Mouse (Mus musculus): ENCODE data around the gene Fgf4.

The Fgf4 gene

DNA sequence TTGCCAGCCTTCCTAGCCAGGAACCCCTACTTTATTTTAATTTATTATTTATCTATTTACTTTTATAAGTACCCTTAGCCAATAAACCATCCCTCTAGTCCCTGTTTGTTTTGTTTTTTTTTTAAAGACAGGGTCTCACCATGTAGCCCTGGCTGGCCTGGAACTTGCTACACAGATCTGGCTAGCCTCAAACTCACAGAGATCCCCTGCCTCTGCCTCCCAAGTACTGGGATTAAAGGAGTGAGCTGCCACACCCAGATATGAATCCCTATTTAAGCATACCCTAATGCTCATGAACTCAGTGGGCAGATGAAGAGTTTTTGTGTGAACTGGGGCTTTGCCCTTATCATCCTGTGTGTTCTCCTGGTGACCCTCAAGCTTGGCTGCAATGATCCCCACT is at the start of gene Fgf4:
TSS of gene Fgf4 (plus strand) at position 301 of the 400 bp plus-strand sequence.
- no peak for DNase-seq (ENCODE audit: low spot score in 2 of 2)

DNA sequence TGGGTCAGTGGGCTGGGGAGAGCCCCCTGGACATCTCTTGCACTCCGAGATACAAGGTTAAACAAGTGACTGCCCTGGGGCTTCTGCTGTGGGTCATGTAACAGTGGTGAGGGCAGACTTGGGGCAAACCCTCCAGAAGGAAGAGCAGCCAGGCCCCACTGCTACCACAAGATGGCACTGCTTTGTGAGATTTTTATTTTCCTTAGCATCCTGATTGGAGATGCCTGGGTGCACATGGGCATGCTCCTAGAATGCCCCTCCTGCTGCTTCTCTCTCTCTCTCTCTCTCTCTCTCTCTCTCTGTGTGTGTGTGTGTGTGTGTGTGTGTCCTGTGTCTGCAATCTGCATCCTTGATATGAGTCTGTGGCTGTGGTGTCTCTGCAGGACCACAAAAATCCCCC is 48.7 kb upstream of the Fgf4 start:
- no peak for DNase-seq (ENCODE audit: low spot score in 2 of 2)

DNA sequence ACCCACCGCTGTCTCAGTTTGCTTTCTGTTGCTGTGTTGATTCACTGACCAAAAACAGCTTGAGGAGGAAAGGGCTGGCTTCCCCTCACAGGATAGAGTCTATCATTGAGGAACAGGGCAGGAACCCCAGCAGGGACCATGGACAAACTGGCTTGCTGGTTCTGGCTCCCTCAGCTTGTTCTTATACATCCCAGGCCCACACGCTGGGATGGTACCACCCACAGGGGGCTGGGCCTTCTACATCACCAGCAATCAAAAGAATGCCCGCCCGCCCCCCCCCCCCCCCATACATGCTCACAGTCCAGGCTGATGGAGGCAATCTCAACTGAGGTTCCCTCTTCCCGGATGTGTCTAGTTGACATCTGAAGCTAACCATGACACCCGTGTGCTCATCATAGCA is 40.1 kb upstream of the Fgf4 start:
- no peak for DNase-seq (ENCODE audit: low spot score in 2 of 2)

DNA sequence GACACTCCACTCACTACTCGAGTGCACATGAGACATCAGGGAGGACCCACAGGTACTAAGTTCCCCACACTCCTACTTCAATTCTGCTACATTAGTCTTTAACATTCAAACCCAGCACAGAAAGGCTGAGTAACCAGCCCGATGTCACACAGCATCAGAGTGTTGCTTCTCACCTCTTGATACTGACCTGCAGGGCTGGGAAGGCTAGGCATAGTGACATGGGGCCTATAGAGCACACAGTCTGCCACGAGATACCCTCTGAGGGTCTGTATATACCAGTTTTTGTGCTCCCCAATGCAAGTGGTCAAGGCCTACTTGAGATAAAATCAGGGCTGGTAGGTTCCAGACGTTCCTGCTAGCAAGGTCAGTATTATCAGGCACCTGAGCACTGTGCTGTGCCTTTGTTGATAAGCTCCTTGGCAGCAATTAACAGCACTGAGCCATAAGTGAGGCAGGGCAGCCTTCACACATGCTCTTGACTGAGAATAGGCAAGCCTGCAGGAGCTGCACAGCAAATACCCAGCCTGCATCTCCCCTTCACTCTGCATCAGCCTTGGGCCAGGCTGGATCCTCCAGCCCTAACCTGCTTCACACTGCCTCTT is 39.1 kb upstream of the Fgf4 start:
- DNase-seq (ENCODE audit: low spot score in 2 of 2) = no peak

DNA sequence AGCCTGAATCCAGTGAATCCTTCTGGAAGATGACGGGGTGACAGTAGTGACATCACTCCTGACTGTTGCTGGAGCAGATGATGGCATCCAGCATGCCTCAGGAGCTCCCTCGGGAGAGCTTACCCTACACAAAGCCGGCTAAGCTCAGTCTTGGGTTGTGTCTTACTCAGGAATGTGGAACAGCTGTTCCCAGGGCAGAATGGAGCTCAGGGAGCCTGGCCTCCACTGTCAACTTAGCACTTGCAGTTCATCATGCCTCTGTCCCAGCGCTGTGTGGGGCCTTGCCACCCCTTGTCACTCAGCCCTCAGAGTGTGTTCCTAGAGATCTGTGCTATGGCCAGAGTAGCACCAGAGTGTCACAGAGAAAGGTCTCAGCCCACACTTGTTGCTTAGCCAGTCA is 35.6 kb upstream of the Fgf4 start:
- DNase-seq (ENCODE audit: low spot score in 2 of 2) = no peak

DNA sequence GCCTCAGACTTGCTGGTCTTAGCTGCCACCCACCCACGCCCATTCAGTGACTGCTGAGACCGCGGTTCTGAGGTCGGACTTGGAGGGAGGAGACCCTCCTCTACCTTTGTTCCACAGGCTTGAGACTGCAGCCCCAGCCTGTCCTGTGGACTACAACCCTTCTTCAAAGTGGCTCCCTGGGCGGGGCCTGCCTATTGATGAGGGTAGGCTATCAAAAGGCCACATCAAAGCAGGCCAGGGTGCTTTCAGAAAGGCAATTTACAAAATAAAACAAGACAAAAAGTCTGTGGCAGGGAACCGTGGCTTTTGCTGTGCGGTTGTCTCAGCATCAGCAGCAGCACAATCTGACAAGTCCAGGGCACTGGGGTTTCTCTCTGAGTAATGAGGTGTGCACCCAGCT is 25.3 kb upstream of the Fgf4 start:
- DNase-seq (ENCODE audit: low spot score in 2 of 2) = no peak

DNA sequence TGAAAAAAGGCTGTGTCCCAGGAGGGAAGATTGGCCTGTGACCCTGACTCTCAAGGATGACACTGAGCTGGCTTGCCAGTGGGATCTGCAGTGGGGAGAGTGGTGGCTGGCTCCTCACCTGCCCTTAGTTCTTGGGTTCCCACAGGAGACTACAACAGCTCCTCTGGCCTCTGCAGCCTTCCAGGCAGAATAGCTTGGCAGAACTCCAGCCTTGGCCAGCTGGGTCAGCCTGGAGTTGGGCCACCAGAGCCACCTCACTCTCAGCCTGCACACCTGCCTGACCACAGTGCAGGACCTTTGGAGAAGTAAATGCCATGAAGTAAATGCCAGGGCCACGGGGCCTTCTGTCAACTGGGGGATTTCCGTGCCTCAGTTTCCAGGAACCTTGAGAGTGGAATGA is 23.2 kb upstream of the Fgf4 start:
- no peak for DNase-seq (ENCODE audit: low spot score in 2 of 2)

DNA sequence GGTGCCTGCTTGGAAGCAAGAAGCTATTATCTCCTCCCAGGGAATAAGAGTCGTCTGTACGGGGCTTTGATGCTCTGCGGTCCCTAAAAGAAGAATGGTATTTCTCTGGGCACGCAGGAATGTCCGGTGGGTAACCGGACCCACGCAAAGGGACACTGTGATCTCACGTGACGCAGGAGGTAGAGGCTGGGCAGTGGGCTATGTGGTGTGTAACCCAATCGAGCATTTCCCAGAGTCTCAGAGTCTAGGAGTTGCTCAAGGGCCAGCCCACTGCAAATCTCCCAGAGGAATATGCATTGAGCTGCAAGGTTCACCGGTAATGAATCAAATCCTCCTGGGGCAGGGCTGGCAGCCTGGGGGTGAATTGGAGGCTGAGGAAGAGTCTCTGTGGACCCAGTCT is 18.8 kb upstream of the Fgf4 start:
- DNase-seq (ENCODE audit: low spot score in 2 of 2) = no peak

DNA sequence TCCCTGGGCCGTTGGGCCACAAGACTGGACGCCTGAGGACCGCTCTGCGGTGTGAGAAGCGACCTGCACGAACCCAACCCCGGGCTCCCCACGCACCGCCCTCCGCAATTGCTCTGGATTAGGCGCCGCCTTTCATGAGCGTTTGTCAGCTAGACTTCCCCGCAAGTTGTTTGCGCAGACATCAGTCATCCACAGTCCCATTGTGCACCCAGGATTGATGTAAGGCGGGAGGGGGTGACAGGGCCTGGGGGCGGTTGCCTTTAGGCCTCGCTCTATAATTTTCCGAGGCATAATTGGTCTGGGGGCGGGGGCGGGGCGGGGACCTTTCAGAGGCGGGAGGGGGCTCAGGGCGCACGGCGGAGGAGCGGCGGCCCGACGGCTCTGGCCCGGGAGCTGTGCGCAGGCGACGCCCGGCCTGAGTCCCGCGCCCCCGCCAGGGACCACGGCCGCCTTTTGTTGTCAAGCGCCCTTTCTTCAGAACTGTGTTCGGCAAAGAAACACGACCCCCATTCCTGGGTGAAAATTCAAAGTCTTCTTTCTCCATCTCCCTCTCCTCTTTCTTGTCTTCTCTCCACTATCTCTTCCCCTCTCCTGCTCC is 9.2 kb upstream of the Fgf4 start, which contains the start of gene Fgf3:
TSS of gene Fgf3 (plus strand) at position 193 of the 598 bp plus-strand sequence.
- DNase-seq (ENCODE audit: low spot score in 2 of 2) = no peak

DNA sequence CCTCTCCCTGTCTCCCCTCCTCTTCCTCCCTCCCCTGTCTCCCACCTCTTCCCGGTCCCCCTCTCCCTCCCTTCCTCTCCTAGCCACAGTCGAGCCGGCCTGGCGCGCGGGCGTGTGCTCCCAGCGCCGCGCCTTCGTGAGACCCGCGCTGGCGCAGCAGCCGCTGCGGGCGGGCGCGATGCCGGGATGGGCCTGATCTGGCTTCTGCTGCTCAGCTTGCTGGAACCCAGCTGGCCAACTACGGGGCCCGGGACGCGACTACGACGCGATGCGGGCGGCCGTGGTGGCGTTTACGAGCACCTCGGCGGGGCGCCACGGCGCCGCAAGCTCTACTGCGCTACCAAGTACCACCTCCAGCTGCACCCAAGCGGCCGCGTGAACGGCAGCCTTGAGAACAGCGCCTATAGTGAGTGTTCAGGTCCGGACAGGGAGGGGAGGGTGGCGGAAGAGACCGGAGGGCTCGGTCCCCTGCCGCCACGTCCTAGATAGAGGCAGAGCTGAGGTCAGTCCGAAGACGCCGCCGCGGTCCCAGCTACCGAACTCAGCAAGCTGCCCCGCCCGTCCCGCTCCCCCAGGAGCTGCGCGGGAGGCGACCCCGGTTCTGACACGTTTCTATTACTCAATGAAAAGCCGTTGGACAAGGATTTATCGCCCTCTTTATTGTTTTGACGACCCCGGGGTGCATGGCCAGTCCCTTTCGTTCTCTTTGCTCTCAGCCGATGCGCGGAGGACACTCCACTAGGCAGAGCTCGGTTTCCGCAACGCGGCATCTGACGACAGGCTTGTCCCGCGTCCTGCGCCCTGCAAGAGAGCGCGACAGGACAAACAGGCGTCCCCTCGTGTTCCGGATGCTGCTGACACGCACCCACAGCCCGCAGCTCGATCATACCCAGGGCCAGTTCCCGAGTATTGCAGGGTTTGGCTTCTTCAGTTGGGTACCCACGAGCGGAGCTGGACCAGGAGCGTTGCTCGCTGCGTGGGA is 8.4 kb upstream of the Fgf4 start:
- no peak for DNase-seq (ENCODE audit: low spot score in 2 of 2)

DNA sequence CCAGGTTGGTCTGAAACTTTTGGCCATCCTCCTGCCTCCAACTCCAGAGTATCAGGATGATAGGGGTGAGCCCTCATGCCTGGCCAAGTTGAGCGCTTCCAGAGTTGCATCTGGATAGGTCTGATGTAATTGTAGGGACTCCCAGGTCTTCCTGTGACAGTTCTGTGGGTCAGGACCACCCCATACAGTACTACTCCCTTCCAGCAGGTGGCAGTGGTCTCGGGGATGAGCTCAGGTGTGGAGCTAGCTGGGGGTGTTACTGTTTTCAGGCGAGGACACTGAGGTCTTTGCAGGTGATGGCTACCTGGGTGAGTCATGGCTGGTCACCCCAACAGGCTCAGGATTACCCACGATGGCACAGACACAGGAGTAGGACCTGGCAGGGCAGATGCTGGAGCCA is 1.0 kb upstream of the Fgf4 start:
- DNase-seq (ENCODE audit: low spot score in 2 of 2) = peak; percentile 31 to 74

DNA sequence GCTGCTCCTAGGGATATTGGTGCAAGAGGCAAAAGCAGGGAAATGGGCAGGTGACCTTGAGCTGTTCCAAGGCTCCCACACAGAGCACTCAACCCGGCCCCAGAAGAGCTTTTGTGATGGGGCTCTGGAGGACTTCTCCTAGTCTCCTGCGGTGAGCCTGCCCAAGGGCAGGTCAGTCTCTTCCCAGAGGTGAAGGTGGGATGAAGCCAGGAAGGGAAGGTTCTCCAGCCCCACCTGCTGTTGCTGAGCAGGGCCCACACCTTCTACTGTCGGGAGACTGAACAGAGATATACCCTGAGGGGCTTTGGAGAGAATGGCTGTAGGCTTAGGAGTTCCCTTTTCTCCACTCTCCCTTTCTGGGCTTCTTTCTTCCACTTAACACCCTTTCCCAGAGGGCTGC is 4.2 kb downstream of the Fgf4 start:
- no peak for DNase-seq (ENCODE audit: low spot score in 2 of 2)

DNA sequence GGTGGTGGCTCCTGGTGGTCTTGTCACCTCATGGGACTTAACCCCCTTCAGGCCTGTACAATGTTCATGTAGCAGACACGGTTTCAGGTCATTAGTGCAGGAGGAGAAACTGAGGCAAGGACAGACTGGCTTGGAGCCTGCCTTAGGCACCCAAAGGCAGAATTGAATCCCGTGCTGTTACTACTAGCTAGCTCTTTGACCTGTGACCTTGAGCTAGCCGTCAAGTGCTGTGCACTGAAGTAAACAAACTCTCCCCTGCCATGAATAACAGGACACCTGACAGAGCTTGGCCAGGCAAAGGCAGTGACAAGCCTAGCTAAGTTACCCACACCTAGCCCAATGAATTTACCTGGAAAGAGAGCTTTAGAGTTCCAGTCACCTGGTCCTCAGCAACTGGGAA is 7.8 kb downstream of the Fgf4 start:
- no peak for DNase-seq (ENCODE audit: low spot score in 2 of 2)

DNA sequence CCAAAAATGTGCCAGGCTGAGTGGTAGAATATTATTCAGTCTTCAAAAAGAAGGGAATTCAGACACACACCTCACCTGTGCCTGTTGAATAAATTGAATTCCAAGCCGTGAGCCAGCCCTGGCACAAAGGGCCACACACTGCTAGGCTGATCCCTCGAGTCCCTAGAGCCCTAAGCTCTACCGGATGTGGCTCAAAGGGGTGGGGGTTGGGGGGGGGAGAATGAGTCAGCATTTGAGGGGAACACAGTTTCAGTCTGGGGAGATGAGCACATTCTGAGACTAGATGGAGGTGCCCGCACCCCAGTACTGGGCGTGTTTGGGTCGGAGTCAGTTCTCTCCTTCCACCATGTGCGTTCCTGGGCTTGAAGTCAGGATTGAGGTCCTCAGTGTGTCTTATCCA is 10.0 kb downstream of the Fgf4 start:
- no peak for DNase-seq (ENCODE audit: low spot score in 2 of 2)

DNA sequence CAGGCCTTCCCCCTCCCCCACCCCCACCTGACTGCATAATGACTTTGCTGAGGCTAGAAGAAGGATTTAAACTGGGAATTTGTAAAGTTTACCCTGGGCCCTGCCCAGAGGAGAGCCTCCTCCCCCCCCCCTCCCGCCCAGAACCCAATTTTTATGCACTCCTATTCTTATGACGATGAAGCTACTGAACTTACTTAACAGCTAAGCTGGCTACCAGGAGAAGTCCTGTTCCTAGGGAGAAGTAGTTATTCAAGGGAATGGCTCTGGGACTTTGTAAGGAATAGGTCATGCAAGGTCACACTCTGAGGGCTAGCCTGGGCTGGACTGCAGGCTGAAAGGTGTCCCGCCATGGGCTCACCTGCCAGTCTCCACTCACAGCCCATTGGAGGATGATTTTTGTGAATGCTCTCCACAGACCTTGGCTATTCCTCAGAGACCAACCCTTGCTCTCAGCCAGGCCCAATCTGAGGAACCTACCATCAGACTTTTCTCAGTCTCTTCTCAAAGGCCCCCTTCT is 10.7 kb downstream of the Fgf4 start:
- DNase-seq (ENCODE audit: low spot score in 2 of 2) = no peak

DNA sequence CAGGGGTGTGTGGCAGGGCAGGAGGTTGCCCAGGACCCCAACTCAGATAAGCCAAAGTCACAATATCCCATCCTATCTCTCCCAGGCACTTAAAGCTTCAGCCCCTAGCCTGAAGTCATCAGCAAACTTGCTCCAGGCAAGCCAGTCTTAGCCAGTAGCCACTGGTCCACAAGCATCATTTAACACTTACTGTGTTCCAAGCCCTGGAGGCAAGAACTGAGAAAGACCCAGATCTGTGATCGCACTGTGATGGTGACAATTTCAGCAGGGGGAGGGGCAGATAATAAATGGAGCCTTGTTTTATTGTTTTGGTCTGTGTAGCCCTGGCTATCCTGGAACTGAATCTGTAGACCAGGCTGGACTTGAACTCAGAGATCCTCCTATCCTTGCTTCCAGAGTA is 11.5 kb downstream of the Fgf4 start:
- no peak for DNase-seq (ENCODE audit: low spot score in 2 of 2)

DNA sequence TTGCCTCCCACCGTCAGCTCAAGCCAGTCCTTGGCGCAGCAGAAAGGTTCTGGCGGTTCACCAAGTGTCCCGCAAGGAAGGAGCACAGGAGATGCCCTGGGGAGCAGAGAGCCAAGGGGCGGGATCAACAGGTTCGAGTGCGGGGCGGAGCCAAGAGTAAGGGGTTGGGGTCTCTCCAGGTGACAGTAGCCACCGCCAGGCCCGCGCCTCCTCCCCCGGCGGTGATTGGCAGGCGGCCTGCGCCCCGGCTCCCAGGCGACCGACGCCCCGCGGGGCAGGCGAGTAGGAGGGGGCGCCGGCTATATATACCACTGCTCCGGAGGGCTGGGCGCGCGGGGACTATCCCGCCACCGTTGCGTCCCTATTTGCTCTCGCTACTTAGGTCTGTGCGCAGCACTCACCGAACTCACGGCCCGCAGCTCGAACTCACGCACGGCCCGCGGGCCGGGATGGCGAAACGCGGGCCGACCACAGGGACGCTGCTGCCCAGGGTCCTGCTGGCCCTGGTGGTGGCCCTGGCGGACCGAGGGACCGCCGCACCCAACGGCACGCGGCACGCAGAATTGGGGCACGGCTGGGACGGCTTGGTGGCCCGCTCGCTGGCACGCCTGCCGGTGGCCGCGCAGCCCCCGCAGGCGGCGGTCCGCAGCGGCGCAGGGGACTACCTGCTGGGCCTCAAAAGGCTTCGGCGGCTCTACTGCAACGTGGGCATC is 14.0 kb downstream of the Fgf4 start:
- no peak for DNase-seq (ENCODE audit: low spot score in 2 of 2)

DNA sequence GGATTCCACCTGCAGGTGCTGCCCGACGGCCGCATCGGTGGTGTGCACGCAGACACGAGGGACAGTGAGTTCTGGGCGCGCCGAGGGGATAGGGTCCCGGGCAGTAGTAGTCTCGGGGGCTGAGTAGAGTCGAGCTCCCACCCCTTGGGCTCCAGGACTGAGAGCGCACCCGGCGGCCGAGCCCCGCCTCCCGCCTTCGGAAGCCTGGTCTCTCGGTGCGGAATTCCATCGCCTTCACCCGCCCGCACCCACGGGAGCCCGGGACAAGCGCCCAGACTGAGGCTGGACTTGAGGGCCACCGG is 14.6 kb downstream of the Fgf4 start:
- DNase-seq (ENCODE audit: low spot score in 2 of 2) = no peak

DNA sequence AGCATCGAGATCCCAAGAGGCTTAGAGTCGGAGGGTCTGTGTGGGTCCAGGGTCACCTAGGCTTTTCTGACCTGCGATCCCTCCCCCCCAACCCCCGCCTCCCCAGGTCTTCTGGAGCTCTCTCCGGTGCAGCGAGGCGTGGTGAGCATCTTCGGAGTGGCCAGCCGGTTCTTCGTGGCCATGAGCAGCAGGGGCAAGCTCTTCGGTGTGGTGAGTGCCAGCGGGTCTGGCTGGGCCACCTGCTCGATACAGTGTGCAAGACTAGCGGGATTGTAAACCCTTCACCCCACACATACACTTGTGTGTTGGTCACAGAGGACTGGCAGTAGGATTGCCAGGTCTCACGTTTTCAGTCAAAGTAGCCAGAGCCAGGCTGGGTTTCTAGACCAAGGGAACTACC is 15.0 kb downstream of the Fgf4 start:
- no peak for DNase-seq (ENCODE audit: low spot score in 2 of 2)

DNA sequence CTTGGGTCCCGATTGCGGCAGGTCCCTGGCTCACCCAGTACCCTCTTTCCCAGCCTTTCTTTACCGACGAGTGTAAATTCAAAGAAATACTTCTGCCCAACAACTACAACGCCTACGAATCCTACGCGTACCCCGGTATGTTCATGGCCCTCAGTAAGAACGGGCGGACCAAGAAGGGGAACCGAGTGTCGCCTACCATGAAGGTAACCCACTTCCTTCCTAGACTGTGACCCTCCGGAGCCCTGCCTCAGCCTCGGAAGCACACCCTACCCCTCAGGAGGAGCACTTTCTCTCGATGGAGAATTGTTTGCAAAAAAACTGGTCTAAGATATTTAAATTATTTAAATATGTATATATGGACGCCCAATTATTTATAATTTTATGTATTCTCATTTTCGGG is 15.5 kb downstream of the Fgf4 start:
- no peak for DNase-seq (ENCODE audit: low spot score in 2 of 2)

DNA sequence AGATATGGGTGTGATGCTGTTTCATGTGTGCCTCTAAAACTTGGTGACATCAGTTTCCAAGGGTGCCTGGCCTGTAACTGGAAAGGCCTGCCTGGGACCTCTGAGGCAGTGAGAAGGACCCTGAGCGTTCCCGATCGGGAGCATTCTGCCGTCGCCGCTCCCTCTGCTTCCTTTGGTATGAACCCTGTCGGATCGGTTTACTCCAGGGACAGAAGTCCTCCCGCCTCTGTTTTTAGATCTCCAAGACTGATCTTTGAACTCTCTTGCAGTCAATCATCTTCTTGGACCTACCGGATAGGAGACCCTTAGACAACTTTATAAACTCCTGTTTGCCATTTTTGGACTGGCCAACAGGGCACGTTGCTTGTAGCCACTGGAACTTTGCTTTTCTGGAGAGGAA is 16.0 kb downstream of the Fgf4 start:
- no peak for DNase-seq (ENCODE audit: low spot score in 2 of 2)

DNA sequence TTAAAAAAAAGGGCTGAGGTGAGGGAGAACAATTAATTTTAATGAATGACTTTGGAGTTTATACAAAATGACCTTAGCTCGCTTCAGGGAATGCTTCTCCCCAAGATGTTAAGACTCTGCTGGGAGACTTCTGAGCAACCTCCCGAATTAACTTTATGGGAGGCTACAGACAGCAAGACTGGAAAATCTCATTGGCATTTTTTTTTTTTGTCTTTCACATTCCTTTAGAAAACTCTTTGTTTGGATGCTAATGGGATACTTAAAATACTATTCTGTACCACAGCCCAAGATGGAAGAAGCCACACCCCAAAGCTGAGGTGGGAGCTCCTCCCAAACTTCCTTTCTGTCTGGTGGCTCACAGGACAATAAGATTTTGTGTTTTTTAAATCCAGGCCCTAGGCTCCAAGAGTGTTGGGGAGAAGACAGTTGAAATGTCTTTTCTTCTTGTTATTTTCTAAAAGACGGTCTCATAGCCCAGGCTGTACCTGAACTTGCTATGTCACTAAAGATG is 17.0 kb downstream of the Fgf4 start:
- DNase-seq (ENCODE audit: low spot score in 2 of 2) = no peak

Data from spleen, postnatal 4 days (tissue).